Mouse (Mus musculus): ENCODE measurements around the gene Prdx2. TPM values are rescaled to one million over a fixed set of nuclear protein-coding genes. Genes with fewer than 3 reads are reported as not detected.

The Prdx2 gene
- total and polyA plus RNA-seq, 2 experiments from 2014 or later: 802 to 904 TPM

DNA sequence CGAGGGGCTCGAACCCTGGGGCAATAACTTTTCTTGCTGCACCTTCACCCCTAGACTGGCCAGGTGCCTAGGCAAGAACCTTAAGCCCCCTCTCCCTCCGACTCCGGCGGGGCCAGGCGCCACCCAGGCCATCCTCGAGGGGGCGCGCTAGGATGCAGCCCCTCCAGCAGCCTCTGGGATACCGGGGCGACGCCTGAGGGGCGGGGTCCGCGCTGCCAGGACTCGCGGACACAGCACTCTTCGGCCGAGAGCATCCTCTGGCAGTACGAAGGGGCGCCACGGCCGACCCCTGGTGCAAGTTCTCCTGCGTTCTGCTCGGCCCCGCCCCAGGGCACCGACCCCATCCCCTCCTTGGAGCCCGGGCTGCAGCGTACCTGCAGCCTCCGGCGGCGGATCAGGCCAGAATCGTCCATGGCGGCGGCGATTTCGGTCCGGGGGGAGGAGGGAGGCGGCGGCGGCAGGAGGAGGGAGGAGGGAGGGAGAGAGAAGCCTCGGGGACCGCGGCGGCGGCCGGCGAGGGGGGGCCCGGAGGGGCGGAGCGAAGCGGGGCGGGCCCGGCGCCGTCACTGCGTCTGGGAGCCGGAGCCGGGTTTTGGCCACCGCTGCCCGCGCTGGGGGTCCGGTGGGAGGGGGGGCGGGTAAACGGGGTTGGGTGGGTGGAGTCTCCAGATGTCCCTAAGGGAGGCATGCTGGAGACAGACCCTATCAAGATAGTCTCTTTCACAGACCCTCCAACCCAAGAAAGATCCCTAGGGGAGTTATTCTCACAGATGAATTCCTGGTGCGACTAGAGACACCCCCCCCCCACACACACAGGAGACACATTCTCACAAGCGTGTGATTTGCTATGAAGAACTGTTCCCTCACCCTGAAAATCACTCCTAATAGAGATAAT, 23.5 kb upstream of the Prdx2 start:
- Histone ChIP-seq H3K4me1 (ENCODE audit: insufficient read depth, low read length) (no peaks in the 10 kb centered on the region; the same call in 1 of the 2 replicates), H3K4me3 (ENCODE audit: low read depth, low read length) (peak overlapping the region; percentile 77), H3K4me2 (ENCODE audit: low read depth, low read length, poor library complexity, severe bottlenecking) (peak overlapping the region; percentile 69), H3K9me3 (ENCODE audit: low read length) (no peaks in the 10 kb centered on the region), H3K9ac (replicated peaks; ENCODE audit: low read length, poor library complexity, severe bottlenecking) (peak overlapping the region; percentile 83), H3K36me3 (ENCODE audit: insufficient read depth, low read length) (no peaks in the 10 kb centered on the region), H3K27ac (ENCODE audit: low read depth, low read length) (peak overlapping the region; percentile 84), H3K27me3 (ENCODE audit: insufficient read depth, low read length) (peaks cover 11% of the 10 kb centered on the region)
- peak; percentile 50 for DNase-seq (ENCODE audit: low spot score)
- 1% methylated on average over 31 of the region's 67 CpGs for WGBS
- TF ChIP-seq CTCF (IDR thresholded peaks at IDR 0.05): peak; percentile 70
- peak; percentile 61 for ATAC-seq (ENCODE audit: low FRiP score)

DNA sequence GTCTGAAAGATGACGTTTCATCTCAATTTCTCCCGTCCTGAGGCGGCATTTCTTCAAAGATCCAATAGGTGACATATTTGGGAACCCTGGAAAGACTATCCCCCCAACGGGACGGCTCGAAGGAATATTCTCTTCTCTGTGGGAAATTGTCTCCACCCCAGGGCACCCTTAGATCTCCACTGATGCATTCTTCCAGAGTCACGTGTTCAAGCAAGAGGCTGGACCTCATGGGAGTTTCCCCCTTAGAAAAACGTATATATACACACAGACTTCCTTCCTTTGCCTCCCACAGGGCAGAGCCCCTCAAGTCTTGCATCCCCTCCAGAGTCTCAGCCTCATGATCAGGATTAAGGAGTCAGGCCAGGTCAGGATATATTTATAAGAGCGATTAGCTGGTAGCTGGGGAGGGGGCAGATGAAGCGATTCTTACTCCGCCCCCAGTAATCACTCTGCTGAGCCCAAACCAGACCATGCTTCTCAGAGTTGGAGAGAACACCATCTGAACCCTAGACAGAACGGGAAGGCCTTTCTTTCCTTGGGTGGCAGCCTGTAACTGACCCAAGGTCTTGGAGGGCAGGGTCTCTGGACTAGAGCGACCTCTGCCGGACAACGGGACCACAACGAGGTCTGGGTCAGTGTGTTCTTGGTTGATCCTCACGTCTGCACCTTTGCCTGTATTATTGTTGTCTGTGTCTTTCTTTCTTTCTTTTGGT, 22.7 kb upstream of the Prdx2 start, which contains the start of gene Rtbdn:
TSS of gene Rtbdn (plus strand) at position 464 of the 713 bp plus-strand sequence.
- H3K9ac ChIP-seq (replicated peaks; ENCODE audit: low read length, poor library complexity, severe bottlenecking): peak within 1 kb of the TSS; percentile 83
- peaks cover 11% of the 10 kb centered on the region for H3K27me3 ChIP-seq (ENCODE audit: insufficient read depth, low read length)
- no peaks in the 10 kb centered on the region for H3K36me3 ChIP-seq (ENCODE audit: insufficient read depth, low read length)
- peak; percentile 24 for ATAC-seq (ENCODE audit: low FRiP score)
- H3K4me3 ChIP-seq (ENCODE audit: low read depth, low read length): peak within 1 kb of the TSS; percentile 77
- H3K4me2 ChIP-seq (ENCODE audit: low read depth, low read length, poor library complexity, severe bottlenecking): peak within 1 kb of the TSS; percentile 69
- peak; percentile 66 for TF ChIP-seq CTCF (IDR thresholded peaks at IDR 0.05)
- H3K4me1 ChIP-seq (ENCODE audit: insufficient read depth, low read length): no peaks in the 10 kb centered on the region; the same call in 1 of the 2 replicates
- H3K27ac ChIP-seq (ENCODE audit: low read depth, low read length): peak within 1 kb of the TSS; percentile 84
- no peaks in the 10 kb centered on the region for H3K9me3 ChIP-seq (ENCODE audit: low read length)
- WGBS: 5% methylated on average over 17 of the region's 17 CpGs
- peak; percentile 57 for DNase-seq (ENCODE audit: low spot score)

DNA sequence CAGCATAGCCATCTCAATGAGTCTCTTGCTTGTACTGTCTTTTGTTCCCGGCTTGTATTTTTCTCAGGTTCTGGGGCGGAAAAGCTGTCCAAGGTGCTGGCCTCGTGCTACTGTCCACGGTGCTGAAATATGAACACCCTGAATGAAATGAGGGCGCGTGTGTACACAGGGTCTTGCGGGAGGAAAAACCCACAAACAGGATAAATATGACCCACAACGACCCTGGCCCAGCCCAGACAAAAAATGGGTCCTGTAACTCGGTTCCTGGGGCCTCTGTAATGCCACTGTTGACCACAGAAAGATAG, 22.2 kb upstream of the Prdx2 start:
- H3K27ac ChIP-seq (ENCODE audit: low read depth, low read length): peak overlapping the region; percentile 84; the same call in 1 of the 2 replicates
- H3K36me3 ChIP-seq (ENCODE audit: insufficient read depth, low read length): no peaks in the 10 kb centered on the region
- no peaks in the 10 kb centered on the region for H3K9me3 ChIP-seq (ENCODE audit: low read length)
- H3K9ac ChIP-seq (replicated peaks; ENCODE audit: low read length, poor library complexity, severe bottlenecking): 0 out of 2 replicates have a peak overlapping the region, but pooled peaks have one; percentile 83
- no peaks in the 10 kb centered on the region; the same call in 1 of the 2 replicates for H3K4me1 ChIP-seq (ENCODE audit: insufficient read depth, low read length)
- H3K4me2 ChIP-seq (ENCODE audit: low read depth, low read length, poor library complexity, severe bottlenecking): peak overlapping the region; percentile 69
- TF ChIP-seq CTCF (IDR thresholded peaks at IDR 0.05): no peak
- H3K27me3 ChIP-seq (ENCODE audit: insufficient read depth, low read length): peaks cover 11% of the 10 kb centered on the region
- no peak for DNase-seq (ENCODE audit: low spot score)
- WGBS: 17% methylated on average over 9 of the region's 9 CpGs
- peak overlapping the region; percentile 77 for H3K4me3 ChIP-seq (ENCODE audit: low read depth, low read length)
- ATAC-seq (ENCODE audit: low FRiP score): no peak

DNA sequence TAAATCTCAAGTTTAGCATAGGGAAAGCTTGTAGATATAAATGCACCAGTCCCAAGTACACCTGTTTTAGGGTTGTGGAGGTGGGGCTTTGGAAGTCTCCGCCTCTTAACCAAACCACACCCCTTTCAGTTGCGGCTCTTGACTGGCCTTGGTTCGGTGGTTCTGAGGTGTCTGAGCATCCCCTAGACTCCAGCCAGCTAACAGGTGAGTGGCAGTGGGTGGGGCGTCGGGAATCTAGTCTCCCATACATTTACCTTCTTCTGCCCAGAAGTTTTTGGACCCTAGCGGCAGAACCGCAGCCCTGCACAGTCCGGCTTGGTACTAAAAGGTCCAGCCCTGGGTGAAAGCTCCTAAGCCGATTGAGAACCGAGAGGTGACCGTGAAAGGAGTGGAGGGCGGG, 19.6 kb upstream of the Prdx2 start:
- Histone ChIP-seq H3K27me3 (ENCODE audit: insufficient read depth, low read length) (peaks cover 11% of the 10 kb centered on the region), H3K36me3 (ENCODE audit: insufficient read depth, low read length) (no peaks in the 10 kb centered on the region), H3K9me3 (ENCODE audit: low read length) (no peaks in the 10 kb centered on the region), H3K4me3 (ENCODE audit: low read depth, low read length) (no peak overlapping the region), H3K4me1 (ENCODE audit: insufficient read depth, low read length) (no peaks in the 10 kb centered on the region; the same call in 1 of the 2 replicates), H3K27ac (ENCODE audit: low read depth, low read length) (no peak overlapping the region), H3K4me2 (ENCODE audit: low read depth, low read length, poor library complexity, severe bottlenecking) (no peak overlapping the region), H3K9ac (replicated peaks; ENCODE audit: low read length, poor library complexity, severe bottlenecking) (no peak overlapping the region)
- DNase-seq (ENCODE audit: low spot score) (no peak), ATAC-seq (ENCODE audit: low FRiP score) (no peak)
- WGBS: 17% methylated on average over 12 of the region's 12 CpGs
- no peak for TF ChIP-seq CTCF (IDR thresholded peaks at IDR 0.05)

DNA sequence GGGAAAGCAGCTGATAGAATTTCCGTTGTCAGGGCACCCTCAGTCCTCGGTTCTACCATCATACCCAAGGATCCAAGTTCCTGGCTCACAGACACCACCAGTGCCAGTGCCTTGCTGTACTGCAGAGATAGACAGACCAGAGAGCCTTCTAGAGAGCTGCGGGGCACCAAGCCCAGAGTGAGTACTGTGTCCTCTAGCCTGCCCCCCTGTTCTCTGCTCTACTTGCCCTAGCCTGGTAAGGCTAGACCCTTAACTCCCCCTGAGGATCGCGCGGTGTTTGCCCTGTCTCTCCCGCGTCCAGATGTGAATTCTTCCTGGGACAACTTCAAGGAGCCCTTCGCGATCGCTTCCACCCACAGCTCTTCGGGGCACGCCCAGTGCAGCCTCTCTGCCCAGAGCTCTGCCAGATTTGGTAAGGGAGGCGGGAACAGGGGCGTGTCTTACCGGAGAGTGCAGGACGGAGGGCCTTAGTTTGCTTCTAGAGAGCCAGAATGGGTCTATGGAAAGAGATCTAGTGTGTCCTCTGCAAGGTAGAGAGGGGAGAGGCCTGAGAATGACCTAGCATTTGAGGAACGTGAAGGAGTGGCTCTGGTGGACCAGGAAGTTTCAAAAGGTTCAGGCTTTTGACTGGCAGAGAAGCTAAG, 16.7 kb upstream of the Prdx2 start:
- Histone ChIP-seq H3K27me3 (ENCODE audit: insufficient read depth, low read length) (peaks cover 11% of the 10 kb centered on the region), H3K27ac (ENCODE audit: low read depth, low read length) (no peak overlapping the region), H3K4me3 (ENCODE audit: low read depth, low read length) (no peak overlapping the region), H3K9me3 (ENCODE audit: low read length) (no peaks in the 10 kb centered on the region), H3K36me3 (ENCODE audit: insufficient read depth, low read length) (0 out of 2 replicates have a peak, but pooled peaks cover 2% of the 10 kb centered on the region), H3K9ac (replicated peaks; ENCODE audit: low read length, poor library complexity, severe bottlenecking) (no peak overlapping the region), H3K4me2 (ENCODE audit: low read depth, low read length, poor library complexity, severe bottlenecking) (no peak overlapping the region), H3K4me1 (ENCODE audit: insufficient read depth, low read length) (no peaks in the 10 kb centered on the region)
- no peak for ATAC-seq (ENCODE audit: low FRiP score)
- no peak for DNase-seq (ENCODE audit: low spot score)
- no peak for TF ChIP-seq CTCF (IDR thresholded peaks at IDR 0.05)
- WGBS: 12% methylated on average over 18 of the region's 18 CpGs

Data from midbrain, postnatal 0 days (tissue).